Mouse (Mus musculus) CH12.LX (cell line): Measurements from ENCODE around the gene Mrpl20.

ENCODE experiments used
- BHLHE40 ChIP-seq: IDR thresholded peaks from 2 replicates; pipeline ENCODE4 v1.6.1; 2011; ENCODE audit warnings: mild to moderate bottlenecking, low read depth, low read length, improper control_type of control experiment
- CTCF ChIP-seq, 2 experiments: IDR thresholded peaks in 1 of 2; conservative IDR thresholded peaks in 1 of 2; 2 replicates each; pipeline ENCODE4 v1.5.1; 2011 to 2012; ENCODE audit warnings: low read depth in 2 of 2, low read length in 2 of 2, improper control_type of control experiment in 1 of 2, inconsistent platforms in 1 of 2, mild to moderate bottlenecking in 1 of 2, moderate library complexity in 1 of 2
- MAX ChIP-seq: IDR thresholded peaks from 2 replicates; pipeline ENCODE4 v1.6.1; 2011; ENCODE audit warnings: low read length, improper control_type of control experiment
- MAZ ChIP-seq: IDR thresholded peaks from 2 replicates; pipeline ENCODE4 v1.6.1; 2012; ENCODE audit warnings: low read depth, mild to moderate bottlenecking, inconsistent platforms, low read length, improper control_type of control experiment, moderate library complexity
- MXI1 ChIP-seq: IDR thresholded peaks from 2 replicates; pipeline ENCODE4 v1.6.1; 2011; ENCODE audit warnings: mild to moderate bottlenecking, low read depth, low read length, improper control_type of control experiment
- POLR2A ChIP-seq: IDR thresholded peaks from 2 replicates; pipeline ENCODE4 v1.6.1; 2011; ENCODE audit warnings: low read depth, mild to moderate bottlenecking, improper control_type of control experiment, low read length
- POLR2AphosphoS2 ChIP-seq: IDR thresholded peaks from 2 replicates; pipeline ENCODE4 v1.6.1; 2011; ENCODE audit warnings: low read depth, low read length, improper control_type of control experiment
- SMC3 ChIP-seq: IDR thresholded peaks from 2 replicates; pipeline ENCODE4 v1.6.1; 2011; ENCODE audit warnings: low read depth, low read length, improper control_type of control experiment
- TCF12 ChIP-seq: IDR thresholded peaks from 2 replicates; pipeline ENCODE4 v1.6.1; 2014; ENCODE audit warnings: low read depth, mild to moderate bottlenecking, inconsistent platforms, low read length, improper control_type of control experiment
- UBTF ChIP-seq: IDR thresholded peaks from 2 replicates; pipeline ENCODE4 v1.6.1; 2012; ENCODE audit warnings: low read depth, mild to moderate bottlenecking, inconsistent platforms, low read length, improper control_type of control experiment, moderate library complexity

GRCm38 (mm10) chr4:155831205-155831766, 28.6 kb downstream of the Mrpl20 start, which contains the start of gene Aurkaip1:
- TF ChIP-seq CTCF (conservative IDR thresholded peaks at IDR 0.05 in 1 of 2, IDR thresholded peaks at IDR 0.05 in 1 of 2; ENCODE audit: low read depth in 2 of 2, low read length in 2 of 2) (peak in 1 of 2 experiments; percentile 94; a peak in 3 of 4 replicates), POLR2A (peak; percentile 90), SMC3 (peak; percentile 66), TCF12 (peak; percentile 95), UBTF (no peak), MAZ (peak; percentile 71), POLR2AphosphoS2 (peak; percentile 90), BHLHE40 (peak; percentile 67; the same call in 1 of the 2 replicates), MXI1 (peak; percentile 88), MAX (peak; percentile 82)
